Mouse (Mus musculus) limb, embryonic 14.5 days (tissue): Measurements from ENCODE around the gene Erp44. TPM values are rescaled to one million over a fixed set of nuclear protein-coding genes. Genes with fewer than 3 reads are reported as not detected.

Experiments
- ATAC-seq: fragments of 200-750 bp; cut with Nextera tagmentation; 2 replicates; pipeline ENCODE4 v1.8.0; 2017; ENCODE audit warnings: low read depth, moderate number of reproducible peaks, moderate TSS enrichment; ENCODE audit not compliant: low FRiP score
- DNase-seq: peaks from one replicate; pipeline ENCODE4 v3.0.0-alpha.2; 2015; ENCODE audit warnings: low spot score
- H3K27ac ChIP-seq: fragments of 300-500 bp; sonication (generic); replicated peaks from 2 replicates; pipeline ENCODE4 v1.5.1; 2014; ENCODE audit warnings: low read depth, mild to moderate bottlenecking, low read length, moderate library complexity, mixed read lengths
- H3K27me3 ChIP-seq: fragments of 300-500 bp; sonication (generic); 2 replicates; pipeline ENCODE4 v1.6.1; 2014; ENCODE audit warnings: low read length, mixed read lengths; ENCODE audit not compliant: control insufficient read depth, insufficient read depth
- H3K36me3 ChIP-seq: fragments of 300-500 bp; sonication (generic); 2 replicates; pipeline ENCODE4 v1.6.1; 2014; ENCODE audit warnings: mild to moderate bottlenecking, low read length, moderate library complexity, mixed read lengths; ENCODE audit not compliant: control insufficient read depth, insufficient read depth
- H3K4me1 ChIP-seq: fragments of 300-500 bp; sonication (generic); 2 replicates; pipeline ENCODE4 v1.6.1; 2014; ENCODE audit warnings: antibody characterized with exemption, low read length, mixed read lengths; ENCODE audit not compliant: control insufficient read depth, insufficient read depth
- H3K4me2 ChIP-seq: fragments of 300-500 bp; sonication (generic); replicated peaks from 2 replicates; pipeline ENCODE4 v1.6.1; 2014; ENCODE audit warnings: low read depth, mild to moderate bottlenecking, low read length, moderate library complexity; ENCODE audit not compliant: severe bottlenecking
- H3K4me3 ChIP-seq: fragments of 300-500 bp; sonication (generic); replicated peaks from 2 replicates; pipeline ENCODE4 v1.5.1; 2014; ENCODE audit warnings: low read length
- H3K9ac ChIP-seq: fragments of 300-500 bp; sonication (generic); 2 replicates; pipeline ENCODE4 v1.6.1; 2014; ENCODE audit warnings: mild to moderate bottlenecking, low read depth, low read length, moderate library complexity; ENCODE audit not compliant: severe bottlenecking
- H3K9me3 ChIP-seq: fragments of 300-500 bp; sonication (generic); 2 replicates; pipeline ENCODE4 v1.6.1; 2016; ENCODE audit warnings: low read length; ENCODE audit not compliant: control insufficient read depth
- POLR2A ChIP-seq: fragments of 200-500 bp; IDR thresholded peaks from 2 replicates; pipeline ENCODE4 v1.8.0; 2012; ENCODE audit warnings: inconsistent platforms, mild to moderate bottlenecking, moderate library complexity, borderline replicate concordance; ENCODE audit not compliant: insufficient read depth, insufficient read length; ENCODE audit errors: extremely low read depth
- WGBS: fragments of 180-500 bp; shearing (Covaris S2); extraction: QIAGEN DNeasy Blood & Tissue Kit; methylation state at CpG from one replicate; pipeline ENCODE4 v1.1.7; 2014; 5-methylcytosine and 5-hydroxymethylcytosine counted together
- polyA plus RNA-seq, 2 experiments: library from polyadenylated mRNA; depleted of rRNA in 1 of 2; stranded (reverse) in 1 of 2; unstranded in 1 of 2; fragments of >200 nt; fragmentation: Nextera tagmentation in 1 of 2; extraction: Ambion mirVana in 1 of 2; gene quantifications; 2 replicates each; pipeline versions ENCODE4 v1.2.1 to v1.2.3; 2012 to 2014

Erp44 gene
- polyA plus RNA-seq (2012; rRNA removed): 36.1 and 44.9 TPM in 2 replicates
- polyA plus RNA-seq (2014; fragmentation: Nextera tagmentation; extraction: Ambion mirVana): 84.6 TPM in 2 replicates

- no peaks in the 10 kb centered on the region for H3K27me3 ChIP-seq
- peaks cover 7% of the 10 kb centered on the region; the same call in 1 of the 2 replicates for H3K36me3 ChIP-seq
- H3K9me3 ChIP-seq: no peaks in the 10 kb centered on the region
- 2% methylated on average over 28 of the region's 41 CpGs for WGBS
- TF ChIP-seq POLR2A: peak; percentile 90; the same call in 1 of the 2 replicates
- H3K4me3 ChIP-seq: peak within 1 kb of the TSS; percentile 80
- peak; percentile 98 for DNase-seq
- peak; percentile 99 for ATAC-seq
- H3K4me2 ChIP-seq: peak within 1 kb of the TSS; percentile 68
- peaks cover 9% of the 10 kb centered on the region; the same call in 1 of the 2 replicates for H3K4me1 ChIP-seq
- H3K27ac ChIP-seq: peak within 1 kb of the TSS; percentile 80
- peak within 1 kb of the TSS; percentile 90 for H3K9ac ChIP-seq
Measured at GRCm38 (mm10) chr4:48279498-48280134, at the start of gene Erp44, which contains the start of gene Invs. Gene Erp44, minus strand, starts transcription at chr4:48279558. Gene Invs, plus strand, starts transcription at chr4:48279760.

- no peaks in the 10 kb centered on the region for H3K27me3 ChIP-seq
- TF ChIP-seq POLR2A: no peak
- no peak overlapping the region for H3K4me2 ChIP-seq
- DNase-seq (no peak), ATAC-seq (no peak)
- no peak overlapping the region for H3K27ac ChIP-seq
- no peaks in the 10 kb centered on the region for H3K36me3 ChIP-seq
- H3K4me3 ChIP-seq: no peak overlapping the region
- no peak overlapping the region for H3K9ac ChIP-seq
- H3K4me1 ChIP-seq: no peaks in the 10 kb centered on the region
- WGBS: 64% methylated on average over 2 of the region's 2 CpGs
- no peaks in the 10 kb centered on the region for H3K9me3 ChIP-seq
Measured at GRCm38 (mm10) chr4:48328042-48328441, 48.7 kb upstream of the Erp44 start.

DNA sequence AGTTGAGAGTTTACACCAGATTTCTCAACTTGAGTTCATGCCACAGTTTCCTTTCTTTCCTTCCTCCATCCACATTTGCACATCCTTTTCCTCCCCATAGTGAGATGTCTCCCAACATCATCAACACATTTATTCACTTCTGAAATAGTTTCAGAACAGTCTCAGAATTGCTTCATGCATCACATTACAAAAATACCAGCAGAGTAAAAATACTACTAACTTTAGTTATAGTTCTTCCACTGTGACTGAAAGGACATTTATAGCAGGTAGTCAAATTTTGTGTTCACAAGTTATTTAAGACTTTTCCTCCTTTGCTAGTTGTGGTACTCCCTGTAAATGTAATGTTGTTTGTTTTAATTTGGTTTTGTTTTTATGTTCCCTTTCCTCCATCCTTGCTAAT is 47.8 kb upstream of the Erp44 start:
- Histone ChIP-seq H3K9me3 (no peaks in the 10 kb centered on the region), H3K4me2 (no peak overlapping the region), H3K36me3 (no peaks in the 10 kb centered on the region), H3K4me1 (no peaks in the 10 kb centered on the region), H3K27ac (no peak overlapping the region), H3K9ac (no peak overlapping the region), H3K4me3 (no peak overlapping the region), H3K27me3 (no peaks in the 10 kb centered on the region)
- TF ChIP-seq POLR2A: no peak
- ATAC-seq (no peak), DNase-seq (no peak)

DNA sequence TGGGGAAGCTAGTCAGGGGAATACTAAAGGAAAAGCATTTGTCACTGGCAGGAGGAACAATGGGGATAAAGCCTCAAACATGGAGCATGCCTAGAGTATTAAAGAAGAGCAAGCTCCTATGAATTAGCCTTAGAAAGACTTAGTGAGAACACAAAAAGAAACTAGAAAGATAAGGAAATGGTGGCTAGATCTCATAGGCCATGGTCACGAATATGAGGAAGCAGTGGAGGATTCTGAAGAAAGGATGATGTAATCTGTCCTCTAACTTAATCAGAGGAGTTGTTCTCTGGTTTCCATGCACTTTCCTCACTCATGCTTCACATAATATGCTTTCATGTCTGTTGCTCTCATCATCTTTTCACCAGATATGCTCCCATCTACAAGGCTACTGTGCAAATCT is 42.7 kb upstream of the Erp44 start:
- ATAC-seq (no peak), DNase-seq (no peak)
- Histone ChIP-seq H3K4me2 (no peak overlapping the region), H3K27ac (no peak overlapping the region), H3K9ac (no peak overlapping the region), H3K36me3 (no peaks in the 10 kb centered on the region), H3K4me1 (no peaks in the 10 kb centered on the region), H3K4me3 (no peak overlapping the region), H3K27me3 (no peaks in the 10 kb centered on the region), H3K9me3 (no peaks in the 10 kb centered on the region)
- WGBS: 67% methylated on average over 1 of the region's 1 CpGs
- no peak for TF ChIP-seq POLR2A

- Histone ChIP-seq H3K27ac (no peak overlapping the region), H3K4me1 (no peaks in the 10 kb centered on the region), H3K36me3 (no peaks in the 10 kb centered on the region), H3K4me3 (no peak overlapping the region), H3K9ac (no peak overlapping the region), H3K4me2 (no peak overlapping the region), H3K27me3 (no peaks in the 10 kb centered on the region), H3K9me3 (no peaks in the 10 kb centered on the region)
- 64% methylated on average over 1 of the region's 1 CpGs for WGBS
- no peak for ATAC-seq
- no peak for TF ChIP-seq POLR2A
- peak; percentile 22 for DNase-seq
Measured at GRCm38 (mm10) chr4:48321276-48321675, 41.9 kb upstream of the Erp44 start.
